Mouse (Mus musculus) left cerebral cortex, postnatal 4 days (tissue): ENCODE measurements around the gene Trim26. TPM values are rescaled to one million over a fixed set of nuclear protein-coding genes. Genes with fewer than 3 reads are reported as not detected.
A peak's percentile ranks its signal among the peaks of the same experiment; 100 is the strongest.
"Not testable (repeated sequence)": the region's sequence is repeated elsewhere in the genome, so short reads cannot be mapped to it uniquely, and the experiment has no call there.

Experiments
- DNase-seq: peaks from one replicate; pipeline ENCODE4 v3.0.0-alpha.2; 2022
- intact Hi-C: fragments of 180-260 bp; cut with DNase I; formaldehyde crosslinking; loops from one replicate; pipeline ENCODE4 v1.15.1; 2025
- total RNA-seq, 2 experiments: library from RNA; stranded (reverse); gene quantifications; 2 replicates each; pipeline ENCODE4 v1.2.3; 2021

Gene Trim26
- 10 to 100 TPM; 33.4 to 36.8 TPM for total RNA-seq

- intact Hi-C loops, result no loop called here
- DNase-seq, result peak; percentile 95
Observed at GRCm38 (mm10) chr17:36836874-36837647, at the start of gene Trim26. Trim26 (plus strand) TSS chr17:36837134.

DNA sequence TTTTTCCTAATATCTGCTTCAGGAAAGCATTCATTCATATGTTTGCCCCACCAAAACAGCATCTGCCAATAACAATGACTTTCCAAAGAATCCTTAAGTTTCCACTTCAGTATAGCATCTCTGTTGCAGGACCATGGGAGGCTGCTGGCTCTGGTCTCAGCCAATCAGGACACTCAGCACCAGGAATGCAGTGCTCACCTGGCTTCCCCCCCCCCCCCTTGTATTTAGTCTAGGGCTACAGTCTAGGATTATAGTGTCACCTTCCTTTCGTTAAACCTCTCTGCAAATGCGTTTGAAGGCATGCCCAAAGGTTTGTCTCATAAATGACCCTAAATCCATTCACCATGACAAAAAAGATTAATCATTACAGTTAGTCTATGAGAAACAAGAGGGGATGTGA is 48.6 kb upstream of the Trim26 start:
- DNase-seq, result no peak
- intact Hi-C loops, result no loop called here

DNA sequence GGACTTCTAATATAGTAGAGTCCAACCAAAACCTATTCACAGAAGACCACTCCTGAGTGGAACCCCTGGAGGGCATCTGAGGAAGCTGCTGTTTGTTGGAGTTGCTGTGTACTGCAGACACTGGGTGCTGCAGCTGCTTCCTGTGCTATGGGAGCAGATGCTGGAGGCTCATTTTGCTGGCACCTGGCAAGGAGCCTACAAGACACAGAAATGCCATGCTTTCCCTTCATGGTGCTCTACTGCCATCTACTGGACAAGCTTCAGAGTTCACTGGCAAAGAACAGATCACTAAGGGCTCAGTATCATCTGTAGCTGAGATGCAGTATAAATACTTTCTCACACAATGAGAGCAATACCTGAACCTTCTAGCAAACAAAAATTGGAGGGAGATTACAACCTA is 48.1 kb upstream of the Trim26 start:
- DNase-seq, result peak; percentile 87
- intact Hi-C loops, result not testable (repeated sequence)

GRCm38 (mm10) chr17:36799493-36799892 is 37.4 kb upstream of the Trim26 start:
- intact Hi-C loops, result no loop called here
- no peak for DNase-seq

DNA sequence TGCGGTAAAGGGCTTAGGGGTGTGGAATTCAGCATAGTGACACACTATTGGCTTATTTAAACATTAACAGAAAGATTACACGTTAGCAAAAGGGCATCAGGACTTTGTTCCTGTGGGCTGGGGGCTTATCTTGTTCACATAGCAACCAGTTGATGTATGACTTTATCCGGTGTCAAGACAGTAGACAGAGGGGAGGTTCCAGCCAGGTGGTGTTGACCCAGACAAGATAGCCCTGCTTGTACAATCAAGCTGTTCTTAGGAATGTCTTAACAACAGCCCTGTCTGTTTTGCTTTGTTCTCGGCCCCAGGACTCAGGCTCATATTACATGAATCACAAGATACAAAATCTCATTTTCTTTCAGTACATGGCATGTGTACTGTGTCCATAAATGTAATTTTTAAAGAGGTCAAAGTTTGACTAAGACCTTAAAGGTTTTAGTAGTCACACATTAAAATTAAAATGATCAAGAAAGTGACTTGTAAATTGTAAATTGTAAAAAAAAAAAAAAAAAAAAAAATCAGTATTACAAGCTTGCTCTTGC is 36.9 kb upstream of the Trim26 start:
- intact Hi-C loops, result loop anchor here (10.0 kb wide), 1 partner anchor 445 kb away; no protein-coding TSS in a partner anchor
- DNase-seq, result not testable (repeated sequence)

GRCm38 (mm10) chr17:36811871-36812270 is 25.1 kb upstream of the Trim26 start, which contains the start of gene H2-M10.6:
H2-M10.6 (plus strand) TSS chr17:36812171.
- no peak for DNase-seq
- intact Hi-C loops, result no loop called here

GRCm38 (mm10) chr17:36824005-36824404 is 12.9 kb upstream of the Trim26 start:
- intact Hi-C loops, result no loop called here
- peak; percentile 52 for DNase-seq

GRCm38 (mm10) chr17:36825525-36825924 is 11.4 kb upstream of the Trim26 start:
- intact Hi-C loops, result no loop called here

DNA sequence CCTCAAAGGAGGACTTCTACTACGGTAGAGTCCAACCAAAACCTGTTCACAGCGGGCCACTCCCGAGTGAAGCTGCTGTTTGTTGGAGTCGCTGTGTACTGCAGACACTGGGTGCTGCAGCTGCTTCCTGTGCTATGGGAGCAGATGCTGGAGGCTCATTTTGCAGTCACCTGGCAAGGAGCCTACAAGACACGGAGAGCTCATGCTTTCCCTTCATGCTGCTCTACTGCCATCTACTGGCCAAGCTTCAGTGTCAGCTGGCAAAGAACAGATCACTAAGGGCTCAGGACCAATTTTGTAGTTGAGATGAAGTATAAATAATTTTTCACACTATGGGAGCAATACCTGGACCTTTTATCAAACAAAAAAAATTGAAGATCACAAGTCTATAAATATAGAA is 10.9 kb upstream of the Trim26 start:
- intact Hi-C loops, result not testable (repeated sequence)
- DNase-seq, result peak; percentile 93

More at GRCm38 (mm10) chr17:36825525-36825924, 11.4 kb upstream of the Trim26 start:
- peak; percentile 18 for DNase-seq

DNA sequence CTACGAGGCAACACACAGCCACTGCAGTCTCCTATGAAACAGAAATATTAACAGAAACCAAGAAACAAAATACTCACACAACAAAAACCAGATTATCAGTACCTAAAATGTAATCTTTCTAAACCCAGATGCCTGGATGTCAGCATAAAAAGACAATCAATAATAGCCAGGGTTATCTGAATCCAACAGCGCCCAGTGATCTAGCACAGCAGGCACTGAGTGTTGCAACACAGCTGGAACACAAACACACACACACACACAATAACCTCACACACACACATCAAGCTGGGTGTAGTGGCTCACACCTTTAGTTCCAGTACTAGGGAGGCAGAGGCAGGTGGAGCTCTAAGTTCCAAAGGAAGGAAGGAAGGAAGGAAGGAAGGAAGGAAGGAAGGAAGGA is 8.4 kb upstream of the Trim26 start:
- no peak for DNase-seq
- intact Hi-C loops, result no loop called here

- no peak for DNase-seq
- intact Hi-C loops, result no loop called here
Observed at GRCm38 (mm10) chr17:36830470-36830869, 6.5 kb upstream of the Trim26 start.

- intact Hi-C loops, result no loop called here
Observed at GRCm38 (mm10) chr17:36832694-36833093, 4.2 kb upstream of the Trim26 start.

GRCm38 (mm10) chr17:36835591-36836426 is 1.1 kb upstream of the Trim26 start:
- DNase-seq, result peak; percentile 40
- intact Hi-C loops, result no loop called here

More at GRCm38 (mm10) chr17:36832694-36833093, 4.2 kb upstream of the Trim26 start:
- DNase-seq, result no peak

DNA sequence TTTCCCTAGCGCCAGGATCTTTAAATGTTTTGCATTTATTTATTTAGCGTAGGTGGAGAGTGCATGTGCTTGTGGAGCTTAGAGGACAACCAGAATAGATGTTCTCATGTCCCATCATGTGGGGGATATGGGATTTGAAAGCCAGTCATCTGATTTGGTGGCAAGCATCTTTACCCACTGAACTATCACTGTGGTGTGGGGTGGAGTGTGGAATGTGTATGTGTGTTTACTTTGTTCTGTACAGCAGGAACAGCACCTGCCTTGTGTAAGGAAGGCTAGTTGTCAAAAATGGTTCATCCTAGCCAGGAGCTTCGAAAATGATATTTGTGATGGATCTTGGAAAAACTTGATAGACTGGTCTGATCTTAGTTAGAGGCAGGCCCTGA is 514 bp upstream of the Trim26 start:
- DNase-seq, result no peak
- intact Hi-C loops, result no loop called here

- no peak for DNase-seq
- intact Hi-C loops, result no loop called here
Observed at GRCm38 (mm10) chr17:36839001-36839400, 2.1 kb downstream of the Trim26 start.

DNA sequence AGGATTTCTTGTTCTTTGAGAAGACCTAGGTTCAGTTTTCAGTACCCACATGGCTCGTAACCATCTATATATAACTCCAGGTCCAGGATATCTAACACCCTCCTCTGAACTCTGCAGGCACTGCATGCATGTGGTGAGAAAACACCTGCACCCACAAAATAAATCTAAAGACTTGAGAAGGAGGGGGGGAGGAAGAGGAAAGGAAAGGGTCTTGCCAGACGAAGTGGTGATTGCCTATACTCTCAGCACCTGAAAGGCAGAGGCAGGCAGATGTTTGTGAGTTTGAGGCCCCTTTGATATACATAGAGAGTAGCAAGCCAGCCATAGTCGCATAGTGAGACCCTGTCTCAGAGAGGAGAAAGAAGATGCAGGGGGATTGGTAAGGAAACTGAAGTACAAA is 3.0 kb downstream of the Trim26 start:
- no peak for DNase-seq
- intact Hi-C loops, result no loop called here

GRCm38 (mm10) chr17:36840961-36841445 is 4.1 kb downstream of the Trim26 start:
- intact Hi-C loops, result no loop called here
- no peak for DNase-seq

DNA sequence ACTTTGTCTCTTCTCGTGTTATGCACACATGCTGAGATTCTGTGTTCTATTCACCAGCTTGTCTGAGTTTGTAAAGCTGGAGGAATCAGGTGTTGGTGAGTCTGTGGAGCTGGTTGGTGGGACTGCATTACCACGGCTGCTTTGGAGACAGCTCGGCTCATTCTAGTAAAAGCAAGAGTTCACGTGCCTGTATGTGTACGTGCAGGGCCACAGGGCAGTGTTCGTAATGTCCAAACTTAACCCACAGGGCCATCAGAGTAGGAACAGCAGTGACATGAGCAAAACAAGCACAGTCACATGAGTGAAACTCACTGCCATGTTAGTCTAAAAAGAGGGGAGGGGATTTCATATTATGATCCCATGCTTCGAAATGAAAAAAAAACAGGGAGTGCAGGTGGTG is 6.8 kb downstream of the Trim26 start:
- intact Hi-C loops, result no loop called here
- no peak for DNase-seq

- intact Hi-C loops, result no loop called here
Observed at GRCm38 (mm10) chr17:36844286-36844719, 7.4 kb downstream of the Trim26 start.

DNA sequence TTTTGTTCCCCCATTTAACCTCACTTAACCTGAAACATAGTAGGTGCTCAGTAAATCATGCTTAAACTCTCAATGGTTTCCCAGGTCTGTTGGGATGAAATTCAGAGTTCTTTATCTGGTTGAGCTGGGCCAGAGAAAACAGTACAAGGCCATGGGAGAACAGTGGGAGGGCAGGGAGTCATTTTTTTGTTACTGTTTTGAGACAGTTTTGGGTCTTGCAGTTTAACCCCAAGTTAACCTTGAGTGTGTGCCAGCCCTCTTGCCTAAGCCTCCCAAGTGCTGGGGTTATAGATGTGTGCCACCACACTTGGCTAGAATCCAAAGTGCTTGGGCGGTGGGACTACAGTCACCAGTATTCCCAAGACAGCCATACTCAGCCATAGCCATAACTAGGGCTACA is 7.8 kb downstream of the Trim26 start:
- intact Hi-C loops, result no loop called here
- no peak for DNase-seq

More at GRCm38 (mm10) chr17:36844286-36844719, 7.4 kb downstream of the Trim26 start:
- no peak for DNase-seq

GRCm38 (mm10) chr17:36848911-36849310 is 12.0 kb downstream of the Trim26 start:
- intact Hi-C loops, result no loop called here
- no peak for DNase-seq
